Mouse (Mus musculus) neural tube, embryonic 15.5 days (tissue): ENCODE results near the gene Cnmd. TPM values are rescaled to one million over a fixed set of nuclear protein-coding genes. Genes with fewer than 3 reads are reported as not detected.
A peak's percentile ranks its signal among the peaks of the same experiment; 100 is the strongest.

Experiments used
- ATAC-seq: fragments of 200-750 bp; cut with Nextera tagmentation; 2 replicates; pipeline ENCODE4 v1.8.0; 2017; ENCODE audit warnings: mild to moderate bottlenecking, moderate TSS enrichment, moderate library complexity; ENCODE audit not compliant: low FRiP score
- H3K27ac ChIP-seq: fragments of 300-500 bp; sonication (generic); replicated peaks from 2 replicates; pipeline ENCODE4 v1.5.1; 2015; ENCODE audit warnings: mild to moderate bottlenecking, inconsistent platforms
- H3K27me3 ChIP-seq: fragments of 300-500 bp; sonication (generic); replicated peaks from 2 replicates; pipeline ENCODE4 v1.6.1; 2015; ENCODE audit warnings: inconsistent platforms
- H3K36me3 ChIP-seq: fragments of 300-500 bp; sonication (generic); 2 replicates; pipeline ENCODE4 v1.6.1; 2015; ENCODE audit warnings: inconsistent platforms
- H3K4me1 ChIP-seq: fragments of 300-500 bp; sonication (generic); 2 replicates; pipeline ENCODE4 v1.6.1; 2015; ENCODE audit warnings: inconsistent platforms
- H3K4me2 ChIP-seq: fragments of 300-500 bp; sonication (generic); 2 replicates; pipeline ENCODE4 v1.6.1; 2015; ENCODE audit warnings: inconsistent platforms, mild to moderate bottlenecking, moderate library complexity
- H3K4me3 ChIP-seq: fragments of 300-500 bp; sonication (generic); replicated peaks from 2 replicates; pipeline ENCODE4 v1.5.1; 2015; ENCODE audit warnings: mild to moderate bottlenecking, inconsistent platforms
- H3K9ac ChIP-seq: fragments of 300-500 bp; sonication (generic); replicated peaks from 2 replicates; pipeline ENCODE4 v1.6.1; 2015; ENCODE audit warnings: mild to moderate bottlenecking, inconsistent platforms
- H3K9me3 ChIP-seq: fragments of 300-500 bp; sonication (generic); replicated peaks from 2 replicates; pipeline ENCODE4 v1.6.1; 2016; ENCODE audit warnings: inconsistent platforms
- WGBS: fragments of 180-500 bp; shearing (Covaris S2); methylation state at CpG from one replicate; pipeline ENCODE4 v1.1.7; 2015; ENCODE audit warnings: mixed read lengths; 5-methylcytosine and 5-hydroxymethylcytosine counted together
- polyA plus RNA-seq: library from polyadenylated mRNA; unstranded; fragments of >200 nt; fragmentation: Nextera tagmentation; extraction: Ambion mirVana; gene quantifications from 2 replicates; pipeline ENCODE4 v1.2.1, GENCODE M21; 2015

The Cnmd gene
- polyA plus RNA-seq, 1 experiment from 2014 or later, result 21.9 TPM

DNA sequence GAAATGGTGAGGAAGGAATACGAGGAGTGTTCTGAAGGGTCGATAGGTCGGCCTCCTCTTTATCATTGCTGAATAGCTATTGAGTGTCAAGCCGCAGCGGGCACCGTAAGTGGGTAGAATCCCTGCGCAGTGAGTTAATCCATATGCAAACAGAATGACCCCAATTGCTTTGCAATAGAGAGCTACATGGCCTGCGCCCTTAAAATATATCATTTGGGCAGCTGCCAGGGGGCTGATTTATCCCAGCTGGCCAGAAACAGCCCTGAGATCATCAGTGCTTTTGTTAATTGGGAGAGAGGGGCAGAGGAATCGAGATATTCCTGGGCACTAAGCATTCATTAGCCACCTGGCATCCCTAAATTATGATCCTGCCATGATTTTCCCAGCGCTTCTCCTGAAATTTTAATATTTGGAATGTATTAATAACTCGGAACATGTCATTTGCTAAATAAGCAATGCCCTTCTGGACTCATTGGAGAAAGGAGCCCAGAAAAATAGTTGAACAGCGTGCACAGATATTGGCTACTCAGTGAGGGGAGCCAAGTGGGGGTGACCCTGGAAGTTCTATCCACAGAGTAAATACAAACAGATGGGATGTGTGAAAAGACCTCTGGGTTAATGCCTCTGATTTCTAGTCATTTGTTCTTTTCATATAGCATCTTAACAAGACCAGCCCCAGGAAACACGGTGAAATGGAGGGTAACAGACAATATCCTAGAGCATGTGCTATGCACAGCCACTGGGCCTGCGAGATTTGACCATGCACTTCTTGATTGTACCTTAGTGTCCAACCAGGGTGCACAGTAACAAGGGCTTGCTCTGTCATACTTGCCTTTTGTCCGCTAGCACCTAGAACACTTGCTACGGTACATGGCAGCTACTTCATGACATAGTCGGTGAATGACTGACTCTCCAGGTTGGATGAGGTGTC, 11.4 kb upstream of the Cnmd start:
- peaks cover 26% of the 10 kb centered on the region for H3K4me1 ChIP-seq
- 28% methylated on average over 17 of the region's 17 CpGs for WGBS
- ATAC-seq, result no peak
- H3K27me3 ChIP-seq, result no peaks in the 10 kb centered on the region; the same call in 1 of the 2 replicates
- no peaks in the 10 kb centered on the region for H3K36me3 ChIP-seq
- no peak overlapping the region for H3K9ac ChIP-seq
- no peaks in the 10 kb centered on the region for H3K9me3 ChIP-seq
- no peak overlapping the region for H3K4me3 ChIP-seq
- no peak overlapping the region for H3K27ac ChIP-seq
- no peak overlapping the region for H3K4me2 ChIP-seq

DNA sequence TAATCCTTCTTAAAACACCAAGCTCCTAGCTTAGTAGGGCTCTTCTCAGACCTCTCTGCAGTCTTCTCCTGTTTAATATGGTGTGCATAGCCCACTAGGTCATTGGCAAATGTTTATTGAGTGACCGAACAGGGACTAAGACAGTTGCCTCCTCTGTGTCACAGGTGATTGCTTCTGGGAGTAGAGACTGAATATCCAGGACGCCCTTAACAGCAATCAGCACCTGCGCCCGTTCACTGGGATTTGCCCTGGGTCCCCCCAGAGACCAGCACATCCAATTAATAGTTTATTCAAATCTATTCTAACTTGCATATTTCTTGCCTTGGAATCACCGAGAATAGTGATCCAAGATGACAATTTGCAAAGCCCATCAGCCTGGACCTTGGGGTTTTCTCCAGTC, 10.6 kb upstream of the Cnmd start:
- Histone ChIP-seq H3K9me3 (no peaks in the 10 kb centered on the region), H3K27me3 (no peaks in the 10 kb centered on the region; the same call in 1 of the 2 replicates), H3K27ac (no peak overlapping the region), H3K9ac (no peak overlapping the region), H3K4me3 (no peak overlapping the region), H3K4me2 (no peak overlapping the region), H3K4me1 (peaks cover 26% of the 10 kb centered on the region), H3K36me3 (no peaks in the 10 kb centered on the region)
- ATAC-seq, result no peak
- 32% methylated on average over 5 of the region's 5 CpGs for WGBS

DNA sequence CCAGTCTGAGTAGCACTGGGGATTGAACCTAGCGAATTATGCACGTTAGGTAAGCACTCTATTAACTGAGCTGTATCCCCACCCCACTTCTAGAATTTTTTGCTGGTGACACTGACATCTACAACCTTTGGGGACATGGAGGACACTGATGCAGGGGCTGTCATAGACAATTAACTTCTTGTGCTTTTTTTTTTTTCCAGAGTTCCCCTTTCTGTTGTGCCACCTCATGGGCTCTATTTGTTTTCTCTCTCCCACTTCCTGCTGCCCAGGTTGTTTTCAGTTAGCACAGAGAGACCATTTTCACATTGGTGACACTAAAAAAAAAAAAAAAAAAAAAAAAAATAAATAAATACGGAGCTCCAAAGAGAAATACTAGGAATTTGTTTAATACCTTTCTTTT, 9.0 kb upstream of the Cnmd start:
- Histone ChIP-seq H3K4me1 (peaks cover 15% of the 10 kb centered on the region), H3K4me2 (no peak overlapping the region), H3K9me3 (no peaks in the 10 kb centered on the region), H3K4me3 (no peak overlapping the region), H3K9ac (no peak overlapping the region), H3K27me3 (no peaks in the 10 kb centered on the region), H3K27ac (no peak overlapping the region), H3K36me3 (no peaks in the 10 kb centered on the region)
- WGBS, result 94% methylated on average over 3 of the region's 3 CpGs
- no peak for ATAC-seq

DNA sequence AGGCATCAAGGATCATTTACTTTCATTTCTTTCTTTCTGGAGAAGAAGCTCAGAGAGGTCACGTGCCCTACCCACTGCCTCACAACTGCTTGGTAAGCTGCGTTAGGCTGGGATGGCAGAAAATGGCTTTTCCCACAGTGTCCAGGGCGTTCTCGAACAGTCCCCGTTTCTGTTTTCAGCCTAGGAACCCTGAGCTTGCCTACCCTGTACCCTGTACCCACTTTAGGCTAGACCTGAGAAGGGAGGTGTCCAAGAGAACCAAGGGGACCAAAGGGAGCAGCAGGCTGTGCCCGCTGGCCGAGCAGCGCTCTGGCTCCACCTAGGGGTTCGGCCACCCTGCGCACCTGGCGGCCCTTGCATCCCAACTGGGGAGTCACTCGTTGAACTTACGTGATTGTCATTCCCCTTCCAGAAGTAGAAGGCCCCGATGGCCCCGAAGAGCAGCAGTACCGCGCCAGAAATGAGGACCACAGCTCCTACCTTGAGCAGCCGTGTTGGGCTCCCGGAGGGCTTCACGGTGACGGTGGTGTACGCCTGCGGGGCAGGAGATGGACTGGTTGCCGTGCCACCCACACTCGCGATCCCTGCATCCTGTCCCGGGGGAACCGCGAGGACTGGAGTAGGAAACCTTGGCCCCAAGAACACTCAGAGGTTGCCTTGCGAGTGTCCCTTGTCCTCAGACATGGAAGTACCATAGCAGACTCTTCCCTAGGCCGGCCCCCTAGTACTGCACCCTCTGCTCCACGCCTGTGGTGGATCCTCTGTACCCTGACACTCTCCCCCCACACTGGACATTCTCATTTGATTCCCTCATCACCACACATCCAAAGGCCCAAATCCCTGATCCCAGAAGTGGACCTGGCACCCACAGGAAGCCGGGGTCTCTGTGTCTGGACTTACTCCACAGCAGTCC, 709 bp downstream of the Cnmd start:
- Histone ChIP-seq H3K27ac (no peak overlapping the region; the same call in 1 of the 2 replicates), H3K27me3 (no peaks in the 10 kb centered on the region), H3K9ac (no peak overlapping the region), H3K4me1 (peaks cover 28% of the 10 kb centered on the region), H3K4me3 (peak overlapping the region; percentile 23), H3K4me2 (peak overlapping the region; percentile 55), H3K36me3 (no peaks in the 10 kb centered on the region), H3K9me3 (no peaks in the 10 kb centered on the region)
- ATAC-seq, result peak; percentile 48
- whole genome bisulfite sequencing, result 17% methylated on average over 33 of the region's 33 CpGs

DNA sequence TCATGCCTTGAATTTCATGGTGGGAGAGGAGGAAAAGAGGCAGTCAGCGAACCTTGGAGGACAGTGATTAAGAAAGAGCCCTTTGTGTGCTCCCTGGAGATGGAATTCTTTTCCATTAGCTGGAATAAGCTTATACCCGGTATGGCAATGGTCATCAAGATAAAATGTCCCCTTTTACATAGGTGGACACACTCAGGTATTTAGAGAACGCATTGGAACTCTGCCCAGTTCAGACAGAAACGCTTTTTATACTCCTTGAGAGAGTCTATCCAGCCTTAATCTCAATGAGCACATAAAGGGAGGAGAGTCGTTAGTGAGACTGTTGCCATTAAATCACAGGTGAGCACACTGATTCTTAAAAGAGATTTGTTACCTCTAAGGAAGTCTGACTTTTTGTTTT, 1.5 kb downstream of the Cnmd start:
- 20% methylated on average over 5 of the region's 5 CpGs for WGBS
- ATAC-seq, result 0 out of 2 replicates have a peak, but pooled peaks have one; percentile 46
- 0 out of 2 replicates have a peak overlapping the region, but pooled peaks have one; percentile 23 for H3K27ac ChIP-seq
- no peaks in the 10 kb centered on the region for H3K27me3 ChIP-seq
- H3K4me2 ChIP-seq, result peak overlapping the region; percentile 55
- H3K4me3 ChIP-seq, result no peak overlapping the region
- no peaks in the 10 kb centered on the region for H3K9me3 ChIP-seq
- no peaks in the 10 kb centered on the region for H3K36me3 ChIP-seq
- H3K4me1 ChIP-seq, result peaks cover 28% of the 10 kb centered on the region
- H3K9ac ChIP-seq, result no peak overlapping the region

DNA sequence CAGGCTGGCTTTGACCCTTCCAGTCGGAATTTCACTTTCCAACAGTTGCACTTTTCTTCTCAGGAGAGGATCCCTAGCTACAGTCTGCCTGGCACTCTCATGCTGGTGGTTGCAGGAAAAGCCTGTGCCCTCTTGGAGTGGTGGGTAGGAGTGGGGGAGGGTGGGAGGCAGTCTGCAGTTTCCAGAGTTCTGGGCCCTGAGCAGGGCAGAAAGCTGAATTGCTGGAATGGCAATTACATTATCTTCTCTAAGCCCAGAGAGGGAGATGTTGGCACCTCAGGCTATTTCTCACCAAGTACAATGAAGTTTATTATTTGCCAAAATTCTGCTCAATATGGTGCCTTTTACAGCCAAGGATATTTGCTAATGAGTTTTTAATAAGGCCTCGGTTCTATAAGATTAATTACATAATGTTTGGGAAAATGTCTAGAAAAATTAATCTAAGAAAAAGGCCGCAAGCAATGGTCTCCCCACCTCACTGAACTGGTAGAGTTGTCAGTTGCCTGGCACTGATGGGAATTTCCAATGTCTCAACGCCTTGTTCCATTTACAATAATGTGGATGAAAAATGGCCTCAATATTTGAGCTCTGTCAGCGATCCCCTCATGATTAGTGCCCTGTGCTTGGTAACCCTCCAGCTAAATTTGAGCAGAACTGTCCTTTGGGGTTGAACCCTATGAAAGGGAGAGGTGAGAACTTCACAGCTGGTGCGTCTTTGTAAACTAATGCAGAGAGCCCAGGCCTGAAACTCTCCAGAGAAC, 3.0 kb downstream of the Cnmd start:
- H3K27me3 ChIP-seq, result no peaks in the 10 kb centered on the region

DNA sequence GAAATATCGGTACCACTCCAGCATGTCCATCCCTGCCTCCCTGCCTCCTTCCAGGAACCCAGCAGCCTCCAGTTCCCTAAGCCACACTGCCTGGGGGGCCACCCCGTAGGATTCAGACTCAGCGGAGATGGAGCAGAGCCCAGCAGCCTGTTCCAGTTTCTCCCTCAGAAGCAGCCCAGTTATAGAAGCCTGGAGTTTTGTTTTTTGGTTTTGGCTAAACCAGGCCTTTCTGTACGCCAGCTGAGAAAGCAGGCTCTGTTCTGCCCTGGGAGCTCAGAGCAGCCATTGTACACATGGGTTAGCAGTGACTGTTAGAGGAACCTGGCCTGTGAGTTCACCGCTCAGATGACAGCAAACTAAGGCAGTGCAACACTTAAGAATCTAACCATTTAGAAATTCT, 3.7 kb downstream of the Cnmd start:
- H3K9ac ChIP-seq, result no peak overlapping the region
- H3K27ac ChIP-seq, result peak overlapping the region; percentile 37
- no peak overlapping the region for H3K4me2 ChIP-seq
- no peaks in the 10 kb centered on the region for H3K36me3 ChIP-seq
- WGBS, result 61% methylated on average over 5 of the region's 5 CpGs
- H3K27me3 ChIP-seq, result no peaks in the 10 kb centered on the region
- H3K4me3 ChIP-seq, result no peak overlapping the region
- H3K9me3 ChIP-seq, result no peaks in the 10 kb centered on the region
- ATAC-seq, result peak; percentile 25; the same call in 1 of the 2 replicates
- peaks cover 28% of the 10 kb centered on the region for H3K4me1 ChIP-seq

More for the DNA sequence above, 3.0 kb downstream of the Cnmd start:
- WGBS, result 39% methylated on average over 6 of the region's 6 CpGs
- Histone ChIP-seq H3K27ac (peak overlapping the region; percentile 37; the same call in 1 of the 2 replicates), H3K9me3 (no peaks in the 10 kb centered on the region), H3K9ac (no peak overlapping the region), H3K4me2 (no peak overlapping the region), H3K36me3 (no peaks in the 10 kb centered on the region), H3K4me3 (no peak overlapping the region), H3K4me1 (peaks cover 28% of the 10 kb centered on the region)
- no peak for ATAC-seq

DNA sequence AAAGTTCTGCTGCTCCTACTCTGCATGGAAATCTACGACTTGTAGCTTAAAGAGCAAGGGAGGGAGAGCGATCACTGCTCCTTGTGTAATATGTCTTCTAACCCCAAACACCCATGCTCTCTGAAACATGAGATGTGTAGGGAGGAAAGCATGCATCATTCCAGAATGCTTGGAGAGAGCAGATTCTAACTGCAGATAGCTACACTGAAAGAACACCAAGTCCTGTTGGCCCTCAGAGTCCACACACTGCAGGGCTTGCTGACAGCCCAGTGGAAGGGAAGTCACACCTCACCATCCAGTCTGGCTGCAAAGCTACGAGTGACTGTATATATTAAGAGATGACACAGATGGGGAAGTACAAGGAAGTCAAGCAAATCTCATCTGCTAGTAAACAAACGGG, 9.3 kb downstream of the Cnmd start:
- no peaks in the 10 kb centered on the region for H3K27me3 ChIP-seq
- no peak overlapping the region for H3K4me2 ChIP-seq
- WGBS, result 85% methylated on average over 4 of the region's 4 CpGs
- no peaks in the 10 kb centered on the region for H3K9me3 ChIP-seq
- H3K36me3 ChIP-seq, result no peaks in the 10 kb centered on the region
- ATAC-seq, result no peak
- H3K4me1 ChIP-seq, result 0 out of 2 replicates have a peak, but pooled peaks cover under 1% of the 10 kb centered on the region
- H3K4me3 ChIP-seq, result no peak overlapping the region
- no peak overlapping the region for H3K27ac ChIP-seq
- no peak overlapping the region for H3K9ac ChIP-seq

DNA sequence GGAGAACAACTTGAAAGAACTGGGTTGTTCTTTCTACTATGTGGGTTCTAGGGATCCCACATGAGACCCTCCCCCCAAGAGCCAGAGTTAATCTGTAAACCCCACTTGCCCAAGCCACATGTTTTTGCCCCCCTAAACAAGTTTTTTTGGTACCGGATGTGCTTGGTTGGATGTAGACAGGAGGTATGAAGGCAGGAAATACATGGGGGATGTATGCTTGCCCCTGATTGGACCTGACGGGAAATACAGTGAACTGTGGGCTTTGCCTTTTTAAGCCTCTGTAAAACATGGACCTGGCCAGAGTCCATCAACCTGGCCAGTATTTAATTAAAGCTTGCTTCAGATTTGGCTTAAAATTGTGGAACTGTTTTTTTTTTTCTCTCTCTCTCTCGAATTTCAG, 12.3 kb downstream of the Cnmd start:
- Histone ChIP-seq H3K4me1 (peaks cover 7% of the 10 kb centered on the region; the same call in 1 of the 2 replicates), H3K9ac (no peak overlapping the region), H3K4me2 (no peak overlapping the region), H3K36me3 (no peaks in the 10 kb centered on the region), H3K27ac (no peak overlapping the region), H3K27me3 (no peaks in the 10 kb centered on the region), H3K9me3 (no peaks in the 10 kb centered on the region), H3K4me3 (no peak overlapping the region)
- no peak for ATAC-seq
- 87% methylated on average over 3 of the region's 3 CpGs for WGBS

DNA sequence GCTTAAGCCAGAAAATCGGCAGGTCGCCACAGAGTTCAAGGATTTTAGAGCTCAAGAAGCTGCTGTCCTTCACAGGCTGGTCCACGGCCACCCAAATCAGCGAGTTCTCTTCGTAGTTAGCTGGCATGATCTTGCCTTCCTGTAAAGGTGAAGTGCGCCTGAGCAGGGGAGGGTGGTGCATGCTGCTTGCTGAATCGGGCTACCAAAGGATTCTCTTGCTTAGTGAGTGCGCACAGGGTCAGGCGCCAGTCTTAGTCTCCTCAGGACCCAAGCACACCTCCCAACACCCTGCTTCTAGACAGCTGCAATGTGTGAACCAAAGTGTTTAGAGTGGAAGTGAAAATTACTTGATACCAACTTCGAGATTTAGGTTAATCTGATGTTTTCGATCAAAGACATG, 16.6 kb downstream of the Cnmd start:
- no peak overlapping the region for H3K9ac ChIP-seq
- no peak overlapping the region for H3K4me3 ChIP-seq
- H3K4me2 ChIP-seq, result no peak overlapping the region
- ATAC-seq, result no peak
- H3K36me3 ChIP-seq, result no peaks in the 10 kb centered on the region
- WGBS, result 41% methylated on average over 11 of the region's 11 CpGs
- H3K27ac ChIP-seq, result no peak overlapping the region
- no peaks in the 10 kb centered on the region for H3K9me3 ChIP-seq
- H3K4me1 ChIP-seq, result peaks cover 8% of the 10 kb centered on the region; the same call in 1 of the 2 replicates
- no peaks in the 10 kb centered on the region for H3K27me3 ChIP-seq

DNA sequence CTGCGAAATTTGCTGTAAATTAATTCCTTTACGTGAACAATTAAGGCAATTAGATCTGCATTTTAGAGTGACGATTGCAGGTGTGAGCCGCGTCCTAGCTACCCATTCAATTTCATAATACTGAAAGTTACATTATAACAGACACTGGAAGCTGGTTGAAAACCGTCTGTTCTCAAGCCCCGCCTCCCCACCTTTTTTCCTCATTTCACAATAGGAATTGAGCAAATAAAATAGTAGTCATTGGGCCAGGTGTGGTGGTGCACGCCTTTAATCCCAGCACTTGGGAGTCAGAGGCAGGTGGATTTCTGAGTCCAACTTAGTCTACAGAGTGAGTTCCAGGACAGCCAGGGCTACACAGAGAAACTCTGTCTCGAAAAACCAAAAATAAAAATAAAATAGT, 19.9 kb downstream of the Cnmd start:
- H3K36me3 ChIP-seq, result no peaks in the 10 kb centered on the region
- H3K27ac ChIP-seq, result no peak overlapping the region
- no peak for ATAC-seq
- H3K4me1 ChIP-seq, result peaks cover 8% of the 10 kb centered on the region; the same call in 1 of the 2 replicates
- no peak overlapping the region for H3K9ac ChIP-seq
- WGBS, result 81% methylated on average over 9 of the region's 9 CpGs
- H3K4me3 ChIP-seq, result no peak overlapping the region
- H3K9me3 ChIP-seq, result no peaks in the 10 kb centered on the region
- no peak overlapping the region for H3K4me2 ChIP-seq
- H3K27me3 ChIP-seq, result no peaks in the 10 kb centered on the region
